Mouse (Mus musculus): ENCODE data around the gene Mgat4a. TPM values are rescaled to one million over a fixed set of nuclear protein-coding genes. Genes with fewer than 3 reads are reported as not detected.

Mgat4a gene
- polyA plus RNA-seq (2015; fragmentation: Nextera tagmentation; extraction: Ambion mirVana) = 8.0 and 11.0 TPM in 2 replicates

DNA sequence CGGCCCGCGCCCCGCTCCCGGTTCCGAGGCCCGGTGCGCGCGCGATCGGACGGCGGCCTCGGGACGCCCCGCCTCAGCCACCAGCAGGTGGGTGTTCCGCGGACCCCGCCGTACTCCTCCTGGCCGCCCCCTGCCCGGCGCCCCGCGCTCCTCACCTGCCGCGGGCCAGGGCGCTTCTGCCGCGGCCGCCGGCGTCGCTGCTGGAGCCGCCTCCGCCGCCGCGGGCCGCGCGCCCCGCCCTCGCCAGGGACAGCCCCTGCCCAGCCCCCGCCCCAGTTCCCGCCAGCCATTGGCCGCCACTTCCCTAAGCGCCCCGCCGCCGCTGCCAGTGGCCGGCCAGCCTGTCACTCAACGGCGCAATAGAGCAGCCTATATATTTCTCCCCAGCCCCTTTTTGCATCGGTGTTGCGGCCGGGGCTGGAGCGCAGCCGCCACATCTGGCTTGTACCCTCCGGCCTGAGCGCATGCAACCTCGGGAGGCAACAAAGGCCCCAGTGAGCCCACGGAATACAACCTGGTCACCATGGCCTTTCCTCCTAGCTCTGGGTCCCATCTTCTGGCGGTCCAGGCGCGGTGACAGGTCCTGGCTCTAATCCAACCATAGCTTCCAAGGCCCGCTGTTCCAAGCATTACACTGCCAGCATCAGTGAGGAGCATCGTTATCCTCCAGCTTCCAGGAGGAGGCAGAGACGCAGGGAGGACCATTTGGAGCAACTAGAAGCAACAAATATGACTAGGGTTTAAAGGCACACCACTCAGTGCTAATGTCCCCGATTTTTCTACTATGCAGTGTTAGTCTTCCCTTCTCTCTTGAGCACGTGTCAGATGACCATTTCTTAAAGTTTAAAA, at the start of gene Mgat4a:
Gene Mgat4a (minus strand): TSS at position 207 of the 849 bp plus-strand sequence.
- ATAC-seq = peak; percentile 100
- Histone ChIP-seq H3K4me1 (ENCODE audit: control insufficient read depth, insufficient read depth, low read depth, low read length) (peaks cover 10% of the 10 kb centered on the region), H3K27me3 (replicated peaks; ENCODE audit: control insufficient read depth, insufficient read depth, low read length) (peaks cover 3% of the 10 kb centered on the region; the same call in 1 of the 2 replicates), H3K27ac (ENCODE audit: low read depth, low read length) (peak within 1 kb of the TSS; percentile 86), H3K9ac (ENCODE audit: low read depth, low read length) (peak within 1 kb of the TSS; percentile 89), H3K4me2 (ENCODE audit: low read length) (peak within 1 kb of the TSS; percentile 89), H3K9me3 (ENCODE audit: control insufficient read depth, low read length) (no peaks in the 10 kb centered on the region), H3K4me3 (ENCODE audit: low read length) (peak within 1 kb of the TSS; percentile 88), H3K36me3 (ENCODE audit: control insufficient read depth, insufficient read depth, low read length) (no peaks in the 10 kb centered on the region)
- under 1% methylated on average over 54 of the region's 72 CpGs for WGBS

DNA sequence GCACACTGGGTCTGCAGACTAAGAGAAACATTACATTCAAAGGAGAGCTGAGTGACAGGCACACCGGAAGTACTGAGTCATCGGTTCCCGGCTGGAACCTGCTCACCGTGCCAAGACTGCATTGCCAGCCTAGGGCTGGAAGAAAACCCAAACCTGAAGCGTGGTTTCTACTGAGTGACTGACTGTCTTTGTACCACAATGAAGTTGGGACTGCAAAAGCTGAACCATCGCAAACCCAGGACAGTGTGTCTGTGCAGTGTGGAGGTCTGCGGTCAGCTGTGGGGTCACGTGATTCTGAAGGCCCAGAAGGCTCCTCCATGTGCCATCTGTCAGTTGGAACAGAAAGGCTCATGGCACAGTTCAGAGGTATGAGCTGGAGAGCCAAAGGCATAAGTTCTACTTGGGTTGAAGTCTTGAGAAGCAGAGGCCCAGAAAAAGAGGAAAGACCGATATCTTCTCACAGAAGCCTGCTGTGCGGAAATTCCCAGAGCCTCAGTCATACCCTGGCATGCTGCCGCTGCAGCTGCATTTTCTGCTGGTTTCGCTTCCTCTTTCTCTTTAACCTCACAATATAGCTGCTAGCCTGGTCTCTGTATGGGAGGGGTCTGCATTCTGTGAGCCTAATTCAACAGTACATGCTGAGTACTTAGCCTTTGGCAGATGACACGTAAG, 45.1 kb upstream of the Mgat4a start:
- H3K4me2 ChIP-seq (ENCODE audit: low read length) = no peak overlapping the region
- no peaks in the 10 kb centered on the region for H3K36me3 ChIP-seq (ENCODE audit: control insufficient read depth, insufficient read depth, low read length)
- WGBS = 75% methylated on average over 13 of the region's 13 CpGs
- ATAC-seq = peak; percentile 71
- H3K4me3 ChIP-seq (ENCODE audit: low read length) = no peak overlapping the region
- H3K27me3 ChIP-seq (replicated peaks; ENCODE audit: control insufficient read depth, insufficient read depth, low read length) = no peaks in the 10 kb centered on the region
- H3K9ac ChIP-seq (ENCODE audit: low read depth, low read length) = no peak overlapping the region
- no peaks in the 10 kb centered on the region for H3K9me3 ChIP-seq (ENCODE audit: control insufficient read depth, low read length)
- 0 out of 2 replicates have a peak overlapping the region, but pooled peaks have one; percentile 18 for H3K27ac ChIP-seq (ENCODE audit: low read depth, low read length)
- H3K4me1 ChIP-seq (ENCODE audit: control insufficient read depth, insufficient read depth, low read depth, low read length) = no peaks in the 10 kb centered on the region

DNA sequence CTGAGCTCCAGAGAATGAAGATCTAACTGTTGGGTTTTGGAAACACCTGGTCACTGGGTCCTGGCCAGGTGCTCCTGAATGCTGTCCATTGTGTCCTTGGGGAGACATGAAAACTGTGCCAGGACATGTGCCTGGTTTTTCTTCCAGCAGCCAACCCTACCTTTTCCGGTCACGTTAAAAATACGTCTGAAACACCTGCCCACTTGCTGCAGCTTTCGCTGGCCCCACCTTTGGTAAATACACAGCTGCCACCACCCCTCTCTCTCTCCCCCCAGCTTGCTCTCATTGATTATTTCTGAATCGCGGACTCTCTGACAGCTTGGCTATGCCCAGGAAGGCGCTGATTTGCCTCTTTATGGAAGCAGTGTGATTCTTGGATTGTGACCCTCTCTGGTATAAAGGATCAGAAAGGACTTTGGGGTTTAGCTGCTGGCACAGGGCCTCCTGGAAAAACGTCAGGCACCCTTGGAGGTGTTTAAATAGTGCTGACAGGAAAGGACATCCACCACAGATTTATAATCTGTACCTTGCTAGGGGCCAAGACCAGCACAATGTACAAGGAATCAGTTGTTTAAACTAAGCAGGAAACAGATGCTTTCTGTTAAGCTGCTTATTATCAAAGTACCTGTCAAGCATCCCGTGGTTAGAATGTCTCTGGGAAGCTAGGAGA, 43.1 kb upstream of the Mgat4a start:
- no peaks in the 10 kb centered on the region for H3K36me3 ChIP-seq (ENCODE audit: control insufficient read depth, insufficient read depth, low read length)
- H3K4me1 ChIP-seq (ENCODE audit: control insufficient read depth, insufficient read depth, low read depth, low read length) = no peaks in the 10 kb centered on the region
- no peak overlapping the region for H3K9ac ChIP-seq (ENCODE audit: low read depth, low read length)
- H3K4me2 ChIP-seq (ENCODE audit: low read length) = no peak overlapping the region
- WGBS = 68% methylated on average over 9 of the region's 9 CpGs
- no peak overlapping the region for H3K27ac ChIP-seq (ENCODE audit: low read depth, low read length)
- no peak overlapping the region for H3K4me3 ChIP-seq (ENCODE audit: low read length)
- no peaks in the 10 kb centered on the region for H3K27me3 ChIP-seq (replicated peaks; ENCODE audit: control insufficient read depth, insufficient read depth, low read length)
- no peak for ATAC-seq
- no peaks in the 10 kb centered on the region for H3K9me3 ChIP-seq (ENCODE audit: control insufficient read depth, low read length)

DNA sequence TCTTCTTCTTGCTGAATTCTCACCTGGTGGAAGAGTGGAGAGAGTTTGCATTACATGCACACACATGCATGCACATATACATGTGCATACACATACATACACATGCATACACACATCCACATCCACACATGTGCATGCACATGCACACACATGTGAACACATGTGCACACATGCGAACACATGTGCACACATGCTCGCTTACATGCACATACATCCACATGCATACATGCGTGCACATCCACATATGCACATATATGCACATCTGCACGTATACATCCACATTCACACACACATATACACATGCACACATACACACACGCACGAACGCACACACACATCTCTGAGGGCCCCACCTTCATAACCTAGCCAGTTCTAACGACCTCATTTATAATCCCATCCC, 42.4 kb upstream of the Mgat4a start:
- Histone ChIP-seq H3K27me3 (replicated peaks; ENCODE audit: control insufficient read depth, insufficient read depth, low read length) (no peaks in the 10 kb centered on the region), H3K4me3 (ENCODE audit: low read length) (no peak overlapping the region), H3K4me1 (ENCODE audit: control insufficient read depth, insufficient read depth, low read depth, low read length) (no peaks in the 10 kb centered on the region), H3K27ac (ENCODE audit: low read depth, low read length) (no peak overlapping the region), H3K9ac (ENCODE audit: low read depth, low read length) (no peak overlapping the region), H3K4me2 (ENCODE audit: low read length) (no peak overlapping the region), H3K36me3 (ENCODE audit: control insufficient read depth, insufficient read depth, low read length) (no peaks in the 10 kb centered on the region), H3K9me3 (ENCODE audit: control insufficient read depth, low read length) (no peaks in the 10 kb centered on the region)
- 91% methylated on average over 8 of the region's 8 CpGs for WGBS
- no peak for ATAC-seq

DNA sequence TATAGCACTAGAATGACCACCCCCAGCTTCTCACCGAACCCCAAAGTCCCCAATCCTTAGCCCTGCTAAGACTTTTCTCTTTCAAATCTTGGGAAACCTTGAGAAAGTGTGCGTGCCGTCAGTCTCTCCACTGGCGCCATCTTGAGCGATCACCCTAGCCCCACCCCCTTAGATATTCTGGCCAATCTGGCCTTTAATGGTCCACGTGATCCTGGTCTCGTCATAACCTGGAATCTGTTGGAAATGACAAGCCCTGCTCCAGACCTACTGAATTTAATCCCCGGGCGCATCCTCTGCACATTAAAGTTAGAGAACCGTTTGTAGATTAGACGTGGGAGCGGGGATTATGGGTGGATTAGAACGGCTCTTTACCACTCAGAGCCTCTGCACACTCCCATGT, 38.9 kb upstream of the Mgat4a start:
- Histone ChIP-seq H3K9me3 (ENCODE audit: control insufficient read depth, low read length) (no peaks in the 10 kb centered on the region), H3K36me3 (ENCODE audit: control insufficient read depth, insufficient read depth, low read length) (no peaks in the 10 kb centered on the region), H3K27ac (ENCODE audit: low read depth, low read length) (no peak overlapping the region), H3K9ac (ENCODE audit: low read depth, low read length) (no peak overlapping the region), H3K4me3 (ENCODE audit: low read length) (no peak overlapping the region), H3K27me3 (replicated peaks; ENCODE audit: control insufficient read depth, insufficient read depth, low read length) (no peaks in the 10 kb centered on the region), H3K4me1 (ENCODE audit: control insufficient read depth, insufficient read depth, low read depth, low read length) (no peaks in the 10 kb centered on the region), H3K4me2 (ENCODE audit: low read length) (no peak overlapping the region)
- 95% methylated on average over 13 of the region's 13 CpGs for WGBS
- ATAC-seq = no peak

DNA sequence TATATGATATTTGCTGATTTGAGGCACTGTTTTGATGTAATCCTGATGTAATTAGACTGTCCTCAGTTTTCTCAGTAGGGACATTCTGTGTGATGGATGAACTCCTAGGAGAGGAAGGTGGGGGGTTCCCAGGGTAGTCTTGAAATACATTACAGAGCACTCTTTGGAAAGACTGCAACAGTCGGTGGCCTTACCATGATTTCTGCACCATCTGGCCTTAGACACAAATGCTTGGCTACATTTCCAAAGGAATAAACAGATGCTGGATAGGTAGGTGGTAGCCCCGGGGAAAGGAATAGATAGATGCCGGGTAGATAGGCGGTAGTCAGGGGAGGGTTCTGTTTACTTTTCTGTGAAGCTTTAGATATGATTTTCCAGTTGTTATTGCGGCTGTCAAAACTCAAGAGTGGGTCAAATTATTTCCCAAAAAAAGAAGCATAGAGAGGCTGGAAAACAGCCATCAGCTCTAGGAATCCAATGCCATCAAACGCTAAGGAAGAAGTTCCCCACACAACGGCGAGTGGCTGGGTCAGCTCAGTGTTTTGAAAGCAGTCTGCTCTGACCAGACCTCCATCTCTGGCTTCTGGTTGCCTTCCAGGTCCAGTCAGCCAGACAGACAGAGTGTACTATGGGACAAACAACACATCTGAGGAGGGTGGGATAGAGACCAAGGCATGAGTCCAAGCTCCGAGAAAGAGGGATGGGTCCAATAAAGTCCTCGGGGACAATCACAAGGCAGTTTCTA, 31.9 kb upstream of the Mgat4a start:
- H3K27me3 ChIP-seq (replicated peaks; ENCODE audit: control insufficient read depth, insufficient read depth, low read length) = no peaks in the 10 kb centered on the region

DNA sequence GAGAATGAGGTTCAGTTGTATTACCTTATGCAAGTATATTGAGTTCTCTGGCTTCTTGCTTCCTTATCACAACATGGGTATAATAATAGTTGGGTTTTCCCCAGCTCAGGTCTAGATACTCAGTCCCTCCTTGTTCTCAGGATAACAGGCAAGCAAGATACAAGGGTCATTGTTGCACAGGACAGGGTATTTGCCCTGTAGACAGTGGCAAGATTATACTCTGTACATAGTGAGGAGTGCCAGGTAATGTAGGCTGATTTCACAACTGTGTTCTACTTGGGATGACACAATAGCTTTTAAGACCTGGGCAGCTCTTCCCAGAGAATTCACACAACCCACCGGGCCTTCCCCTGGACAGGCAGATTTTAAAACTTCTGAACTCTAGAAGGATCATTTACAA, 27.6 kb upstream of the Mgat4a start:
- Histone ChIP-seq H3K36me3 (ENCODE audit: control insufficient read depth, insufficient read depth, low read length) (no peaks in the 10 kb centered on the region), H3K4me3 (ENCODE audit: low read length) (no peak overlapping the region), H3K9ac (ENCODE audit: low read depth, low read length) (no peak overlapping the region), H3K4me2 (ENCODE audit: low read length) (no peak overlapping the region), H3K27ac (ENCODE audit: low read depth, low read length) (no peak overlapping the region), H3K4me1 (ENCODE audit: control insufficient read depth, insufficient read depth, low read depth, low read length) (peaks cover 3% of the 10 kb centered on the region; the same call in 1 of the 2 replicates), H3K9me3 (ENCODE audit: control insufficient read depth, low read length) (no peaks in the 10 kb centered on the region), H3K27me3 (replicated peaks; ENCODE audit: control insufficient read depth, insufficient read depth, low read length) (no peaks in the 10 kb centered on the region)
- 89% methylated on average over 1 of the region's 1 CpGs for WGBS
- no peak for ATAC-seq

More for the DNA sequence above, 31.9 kb upstream of the Mgat4a start:
- no peak for ATAC-seq
- Histone ChIP-seq H3K9ac (ENCODE audit: low read depth, low read length) (no peak overlapping the region), H3K9me3 (ENCODE audit: control insufficient read depth, low read length) (no peaks in the 10 kb centered on the region), H3K4me1 (ENCODE audit: control insufficient read depth, insufficient read depth, low read depth, low read length) (no peaks in the 10 kb centered on the region; the same call in 1 of the 2 replicates), H3K27ac (ENCODE audit: low read depth, low read length) (no peak overlapping the region), H3K36me3 (ENCODE audit: control insufficient read depth, insufficient read depth, low read length) (no peaks in the 10 kb centered on the region), H3K4me2 (ENCODE audit: low read length) (no peak overlapping the region), H3K4me3 (ENCODE audit: low read length) (no peak overlapping the region)
- WGBS = 73% methylated on average over 10 of the region's 10 CpGs

DNA sequence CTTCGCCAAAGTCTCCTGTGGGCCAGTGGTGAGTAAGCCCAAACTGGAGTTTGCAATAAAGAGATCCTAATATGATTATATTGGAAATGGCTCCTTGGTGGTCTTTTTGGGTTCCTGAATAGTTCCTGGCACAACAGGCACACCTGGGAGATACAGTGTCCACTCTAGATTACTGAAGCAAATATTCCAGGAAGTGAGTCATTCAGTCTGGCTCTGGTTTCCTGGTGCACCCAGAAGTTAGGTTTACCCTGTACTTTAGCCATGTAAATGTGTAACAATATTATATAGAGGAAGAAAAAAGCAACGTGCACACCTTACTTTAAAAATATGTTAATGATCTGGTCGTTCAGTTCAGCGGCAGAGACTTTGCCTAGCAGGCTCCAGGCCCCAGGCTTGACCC, 25.9 kb upstream of the Mgat4a start:
- H3K36me3 ChIP-seq (ENCODE audit: control insufficient read depth, insufficient read depth, low read length) = no peaks in the 10 kb centered on the region
- H3K27me3 ChIP-seq (replicated peaks; ENCODE audit: control insufficient read depth, insufficient read depth, low read length) = no peaks in the 10 kb centered on the region
- 84% methylated on average over 4 of the region's 4 CpGs for WGBS
- ATAC-seq = no peak
- H3K4me3 ChIP-seq (ENCODE audit: low read length) = no peak overlapping the region
- no peak overlapping the region for H3K4me2 ChIP-seq (ENCODE audit: low read length)
- no peak overlapping the region for H3K9ac ChIP-seq (ENCODE audit: low read depth, low read length)
- H3K27ac ChIP-seq (ENCODE audit: low read depth, low read length) = no peak overlapping the region
- no peaks in the 10 kb centered on the region for H3K9me3 ChIP-seq (ENCODE audit: control insufficient read depth, low read length)
- peaks cover 3% of the 10 kb centered on the region; the same call in 1 of the 2 replicates for H3K4me1 ChIP-seq (ENCODE audit: control insufficient read depth, insufficient read depth, low read depth, low read length)
